Mouse (Mus musculus) embryonic stem cell, embryonic (primary cell): ENCODE data around the gene Cln5.

Experiments used
- CTCF ChIA-PET, 4 experiments: fragments of 300-600 bp in 2 of 4; fragments of 350-600 bp in 2 of 4; sonication (Branson Sonifier 250); formaldehyde crosslinking; loops; one replicate each; lab custom pipeline; 2022; ENCODE audit warnings: inconsistent platforms in 2 of 4; lab: Charles Lee
- POLR2A ChIA-PET, 4 experiments: fragments of 300-600 bp in 2 of 4; fragments of 350-600 bp in 2 of 4; sonication (Branson Sonifier 250); formaldehyde crosslinking; loops; one replicate each; lab custom pipeline; 2022; ENCODE audit warnings: antibody characterized with exemption in 4 of 4, inconsistent platforms in 1 of 4; lab: Charles Lee

The Cln5 gene

GRCm38 (mm10) chr14:103095826-103096225, 25.8 kb downstream of the Cln5 start:
- CTCF ChIA-PET: interaction anchor here in 3 of 4 experiments (0.9 to 1.2 kb wide), 3 partner anchors 30 to 44 kb away, joined by 3 to 5 read pairs (median 4); no protein-coding TSS in a partner anchor

GRCm38 (mm10) chr14:103096621-103097020, 26.6 kb downstream of the Cln5 start:
- POLR2A ChIA-PET: interaction anchor here in 3 of 4 experiments (0.8 to 19.1 kb wide), 8 partner anchors 11 to 31 kb away, joined by 3 to 201 read pairs (median 9); partner anchors contain the start of gene Cln5 (in 1 of the 3)
- CTCF ChIA-PET: interaction anchor here in 1 of 4 experiments (1.2 kb wide), 1 partner anchor 31 kb away, joined by 5 read pairs; no protein-coding TSS in a partner anchor

More at GRCm38 (mm10) chr14:103095826-103096225, 25.8 kb downstream of the Cln5 start:
- POLR2A ChIA-PET: interaction anchor here in 3 of 4 experiments (0.8 to 19.1 kb wide), 9 partner anchors 10 to 30 kb away, joined by 3 to 201 read pairs (median 7); partner anchors contain the start of gene Cln5 (in 1 of the 3)

GRCm38 (mm10) chr14:103098213-103098586, 28.2 kb downstream of the Cln5 start:
- CTCF ChIA-PET: interaction anchor here in 1 of 4 experiments (1.2 kb wide), 1 partner anchor 33 kb away, joined by 3 read pairs; no protein-coding TSS in a partner anchor
- POLR2A ChIA-PET: interaction anchor here in 2 of 4 experiments (1.0 to 5.4 kb wide), 10 partner anchors 9 to 249 kb away, joined by 3 to 55 read pairs (median 6); partner anchors contain the start of gene Mycbp2 (in 1 of the 2)

GRCm38 (mm10) chr14:103098587-103099235, 28.7 kb downstream of the Cln5 start:
- POLR2A ChIA-PET: interaction anchor here in 2 of 4 experiments (0.8 to 5.4 kb wide), 9 partner anchors 9 to 29 kb away, joined by 3 to 55 read pairs (median 5); no protein-coding TSS in a partner anchor

GRCm38 (mm10) chr14:103099238-103099933, 29.4 kb downstream of the Cln5 start, which contains the start of gene Fbxl3:
Fbxl3 (minus strand) TSS chr14:103099566.
- ChIA-PET POLR2A (interaction anchor here in 2 of 4 experiments (0.6 to 5.4 kb wide), 8 partner anchors 9 to 117 kb away, joined by 3 to 55 read pairs (median 4); partner anchors contain the start of gene Kctd12 (in 1 of the 2)), CTCF (interaction anchor here in 1 of 4 experiments (1.2 kb wide), 1 partner anchor 34 kb away, joined by 3 read pairs; no protein-coding TSS in a partner anchor)

More at GRCm38 (mm10) chr14:103098587-103099235, 28.7 kb downstream of the Cln5 start:
- CTCF ChIA-PET: interaction anchor here in 2 of 4 experiments (1.2 kb wide), 2 partner anchors 33 to 34 kb away, joined by 3 read pairs; no protein-coding TSS in a partner anchor

GRCm38 (mm10) chr14:103100296-103100695, 30.3 kb downstream of the Cln5 start:
- POLR2A ChIA-PET: interaction anchor here in 2 of 4 experiments (0.6 to 5.4 kb wide), 20 partner anchors 9 to 550 kb away, joined by 3 to 55 read pairs (median 5); partner anchors contain the start of genes Kctd12 (in 2 of the 2), Cln5 (in 1 of the 2) and Slain1 (in 1 of the 2)
- CTCF ChIA-PET: interaction anchor here in 1 of 4 experiments (1.2 kb wide), 1 partner anchor 12 kb away, joined by 3 read pairs; no protein-coding TSS in a partner anchor

- CTCF ChIA-PET: interaction anchor here in 2 of 4 experiments (0.6 to 1.2 kb wide), 4 partner anchors 13 to 1582 kb away, joined by 3 to 4 read pairs (median 3); no protein-coding TSS in a partner anchor
- POLR2A ChIA-PET: interaction anchor here in 2 of 4 experiments (0.6 to 5.4 kb wide), 19 partner anchors 8 to 1559 kb away, joined by 3 to 55 read pairs (median 5); partner anchors contain the start of genes Kctd12 (in 2 of the 2), Cln5 (in 1 of the 2) and Slain1 (in 1 of the 2)
These were observed 31.2 kb downstream of the Cln5 start for GRCm38 (mm10) chr14:103101171-103101570.

GRCm38 (mm10) chr14:103102246-103102645, 32.2 kb downstream of the Cln5 start:
- POLR2A ChIA-PET: interaction anchor here in 2 of 4 experiments (0.8 to 5.4 kb wide), 14 partner anchors 9 to 37 kb away, joined by 3 to 55 read pairs (median 4); no protein-coding TSS in a partner anchor
- CTCF ChIA-PET: interaction anchor here in 1 of 4 experiments (1.0 kb wide), 1 partner anchor 51 kb away, joined by 3 read pairs; no protein-coding TSS in a partner anchor

- ChIA-PET POLR2A (interaction anchor here in 2 of 4 experiments (1.0 to 5.4 kb wide), 14 partner anchors 9 to 37 kb away, joined by 3 to 55 read pairs (median 5); no protein-coding TSS in a partner anchor), CTCF (interaction anchor here in 1 of 4 experiments (1.0 kb wide), 1 partner anchor 51 kb away, joined by 3 read pairs; no protein-coding TSS in a partner anchor)
These were observed 32.8 kb downstream of the Cln5 start for GRCm38 (mm10) chr14:103102731-103103335.

- CTCF ChIA-PET: no interaction called here
- POLR2A ChIA-PET: no interaction called here
These were observed 36.3 kb downstream of the Cln5 start for GRCm38 (mm10) chr14:103106301-103106700.

GRCm38 (mm10) chr14:103109971-103110370, 40.0 kb downstream of the Cln5 start:
- POLR2A ChIA-PET: no interaction called here
- CTCF ChIA-PET: interaction anchor here in 1 of 4 experiments (1.2 kb wide), 1 partner anchor 59 kb away, joined by 3 read pairs; no protein-coding TSS in a partner anchor

GRCm38 (mm10) chr14:103112606-103113363, 42.8 kb downstream of the Cln5 start:
- POLR2A ChIA-PET: interaction anchor here in 1 of 4 experiments (1.3 to 2.6 kb wide), 3 partner anchors 12 to 44 kb away, joined by 3 to 7 read pairs (median 5); no protein-coding TSS in a partner anchor
- CTCF ChIA-PET: no interaction called here

GRCm38 (mm10) chr14:103114994-103115670, 45.1 kb downstream of the Cln5 start:
- ChIA-PET POLR2A (interaction anchor here in 1 of 4 experiments (1.1 to 1.9 kb wide), 2 partner anchors 12 to 22 kb away, joined by 3 to 6 read pairs; no protein-coding TSS in a partner anchor), CTCF (interaction anchor here in 1 of 4 experiments (0.6 kb wide), 1 partner anchor 659 kb away, joined by 4 read pairs; no protein-coding TSS in a partner anchor)

GRCm38 (mm10) chr14:103125756-103126155, 55.7 kb downstream of the Cln5 start:
- ChIA-PET CTCF (interaction anchor here in 1 of 4 experiments (1.3 kb wide), 1 partner anchor 114 kb away, joined by 3 read pairs; no protein-coding TSS in a partner anchor), POLR2A (interaction anchor here in 1 of 4 experiments (0.7 to 2.1 kb wide), 4 partner anchors 9 to 111 kb away, joined by 3 to 5 read pairs (median 3); partner anchors contain the start of gene Cln5)
